Mouse (Mus musculus) embryo, embryonic 11 days (tissue): Measurements from ENCODE around the gene Wnt3.
A peak's percentile ranks its signal among the peaks of the same experiment; 100 is the strongest.
"Not testable (repeated sequence)": the region's sequence is repeated elsewhere in the genome, so short reads cannot be mapped to it uniquely, and the experiment has no call there.

ENCODE experiments used
- DNase-seq: peaks from one replicate; pipeline ENCODE4 v3.0.0-alpha.2; 2015

Wnt3 gene

DNA sequence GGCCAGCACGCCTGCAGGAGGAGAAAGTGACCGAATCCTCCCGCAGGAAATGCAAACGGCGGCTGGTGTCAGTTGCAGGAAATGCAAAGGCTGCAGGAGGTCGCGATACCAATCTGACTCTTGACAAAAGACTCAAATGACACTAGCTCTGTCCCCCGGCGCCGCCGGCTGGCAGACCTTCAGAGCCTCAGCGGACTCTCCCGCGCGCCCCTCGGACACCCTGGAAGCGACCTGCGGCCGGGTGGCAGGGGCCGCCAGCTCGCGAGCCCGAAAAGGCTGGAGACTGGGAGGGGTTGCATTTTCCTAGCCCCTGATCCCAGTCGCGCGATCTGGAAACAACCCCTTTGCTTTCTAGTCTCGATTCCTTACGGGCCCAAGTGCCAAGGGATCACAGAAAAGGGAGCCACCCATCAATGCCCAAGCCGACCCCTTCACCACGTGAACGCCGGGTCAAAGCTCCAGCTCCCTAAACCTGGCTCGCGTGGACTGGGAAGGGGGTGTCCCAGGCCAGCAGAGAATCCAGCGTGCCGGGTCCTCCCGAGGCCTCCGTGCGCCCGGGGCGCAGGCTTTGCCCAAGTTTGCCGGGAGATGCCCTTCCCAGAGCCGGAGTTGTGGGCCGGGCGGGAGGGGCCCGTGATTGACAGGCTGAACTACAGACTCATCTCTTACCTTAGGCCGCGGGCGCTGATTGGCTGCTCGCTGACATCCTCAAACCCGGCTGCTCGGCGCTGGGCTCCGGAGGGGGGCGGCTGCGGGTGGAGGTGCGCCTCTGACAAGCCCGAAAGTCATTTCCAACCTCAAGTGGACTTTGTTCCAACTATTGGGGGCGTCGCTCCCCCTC is at the start of gene Wnt3:
Gene Wnt3 (plus strand): TSS at position 764 of the 841 bp plus-strand sequence.
- DNase-seq, result peak; percentile 70

DNA sequence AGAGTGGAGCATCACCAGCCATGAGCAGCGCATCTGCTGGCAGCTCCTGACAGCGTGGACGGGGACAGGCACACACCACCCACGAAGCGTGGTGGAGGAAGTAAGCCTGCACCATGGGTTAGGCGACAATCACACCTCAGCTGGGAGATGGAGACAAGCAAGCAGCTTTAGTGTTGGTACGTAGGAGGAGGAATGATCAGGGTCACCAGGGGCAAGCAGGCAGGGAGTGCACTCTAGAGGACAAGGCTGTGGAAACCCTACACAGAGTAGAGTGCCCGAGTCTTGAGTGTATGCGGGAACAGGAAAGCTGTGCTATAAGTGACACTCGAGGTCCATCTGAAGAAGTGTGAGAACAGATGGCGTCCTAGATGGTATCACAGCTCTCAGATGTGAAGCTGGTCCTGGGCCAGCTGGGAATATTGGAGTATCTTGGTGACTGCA is 49.6 kb upstream of the Wnt3 start:
- DNase-seq, result no peak

DNA sequence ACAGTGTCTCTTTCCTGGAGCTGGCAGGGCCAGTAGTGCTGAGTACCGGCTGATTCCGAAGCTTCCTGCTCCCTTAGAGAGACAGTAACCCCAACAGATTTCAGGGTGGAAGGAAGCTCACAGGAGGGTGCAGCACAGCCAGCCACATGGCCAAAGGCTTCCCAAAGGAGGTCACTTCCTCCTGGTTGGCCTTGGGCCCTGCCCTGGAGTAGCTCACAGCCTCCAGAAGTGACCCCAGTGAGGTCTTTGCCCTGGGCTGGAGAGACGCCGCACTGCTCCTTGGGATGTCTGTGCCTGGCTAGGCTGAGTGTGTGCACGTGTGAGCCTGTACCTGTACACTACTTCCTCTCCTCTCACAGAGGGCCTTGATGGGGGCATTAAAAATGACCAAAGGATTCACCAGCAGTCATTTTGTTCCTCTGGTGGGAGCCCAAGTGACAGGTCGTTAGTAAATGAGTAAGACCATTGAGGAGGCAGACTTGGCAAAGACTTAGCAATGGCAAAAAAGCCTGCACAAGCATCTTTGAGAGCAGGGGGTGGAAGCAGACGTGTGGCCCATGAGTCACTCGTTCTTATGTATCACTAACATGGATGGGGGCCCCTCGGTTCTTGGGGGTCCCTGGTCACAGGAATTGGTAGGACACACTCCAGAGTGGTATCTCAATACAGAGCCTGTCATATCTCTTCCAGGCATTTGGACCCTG is 44.5 kb upstream of the Wnt3 start:
- DNase-seq, result no peak

DNA sequence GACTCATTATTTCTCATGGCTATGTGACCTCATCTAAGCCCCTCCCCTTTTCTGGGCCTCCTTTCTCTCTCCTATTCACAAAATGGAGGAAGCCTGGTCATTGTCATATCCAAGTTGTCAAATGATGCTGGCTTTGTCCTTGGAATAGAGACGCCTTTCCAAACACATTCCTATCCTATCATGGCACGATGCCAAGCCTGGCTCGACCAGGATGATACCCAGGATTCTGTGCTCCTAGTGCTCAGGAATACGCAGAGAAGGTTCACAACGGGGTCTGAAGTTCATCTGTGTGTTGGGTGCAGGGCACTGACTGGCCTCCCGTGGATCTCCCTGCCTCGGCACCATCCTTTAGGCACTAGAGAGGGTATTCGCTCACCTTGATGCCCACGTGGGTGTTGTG is 42.4 kb upstream of the Wnt3 start:
- DNase-seq, result no peak

DNA sequence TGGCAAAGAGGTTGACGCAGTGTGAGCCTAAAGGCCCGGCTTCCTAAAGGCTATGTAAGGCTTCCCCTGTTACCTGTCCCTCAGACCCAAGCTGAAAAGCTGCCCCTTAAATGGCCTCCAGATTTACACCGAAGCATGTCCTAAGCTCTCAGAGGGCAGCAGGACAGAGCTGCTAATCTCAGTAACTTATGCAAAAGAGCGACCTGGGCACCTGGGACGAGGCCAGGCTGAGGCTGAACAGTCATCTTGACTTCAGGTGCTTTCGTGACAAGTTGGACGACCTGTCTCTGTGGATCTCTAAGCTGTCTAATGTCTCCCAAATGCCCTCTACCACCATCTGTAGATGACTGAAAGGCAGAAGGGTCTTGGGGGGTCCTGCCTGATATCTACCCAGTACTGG is 41.6 kb upstream of the Wnt3 start:
- DNase-seq, result no peak

DNA sequence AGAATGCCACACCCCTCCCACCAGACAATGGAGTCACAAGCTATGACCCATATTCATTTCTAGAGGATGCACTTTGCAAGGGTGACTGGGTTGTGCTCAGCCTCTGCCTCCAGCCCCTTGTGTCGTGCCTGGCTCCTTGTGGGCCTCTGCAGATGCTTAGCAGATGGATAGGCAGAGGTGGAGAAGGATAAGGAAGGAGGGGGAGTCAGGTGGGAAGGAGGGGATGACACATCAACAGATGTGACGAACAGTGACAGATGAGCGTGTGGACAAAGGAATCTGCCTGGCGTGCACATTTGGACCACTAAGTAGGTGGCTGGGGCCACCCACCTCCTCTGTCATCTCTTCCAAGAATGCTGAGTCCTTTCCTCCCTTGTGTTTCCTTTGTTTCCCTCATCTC is 40.9 kb upstream of the Wnt3 start:
- no peak for DNase-seq

DNA sequence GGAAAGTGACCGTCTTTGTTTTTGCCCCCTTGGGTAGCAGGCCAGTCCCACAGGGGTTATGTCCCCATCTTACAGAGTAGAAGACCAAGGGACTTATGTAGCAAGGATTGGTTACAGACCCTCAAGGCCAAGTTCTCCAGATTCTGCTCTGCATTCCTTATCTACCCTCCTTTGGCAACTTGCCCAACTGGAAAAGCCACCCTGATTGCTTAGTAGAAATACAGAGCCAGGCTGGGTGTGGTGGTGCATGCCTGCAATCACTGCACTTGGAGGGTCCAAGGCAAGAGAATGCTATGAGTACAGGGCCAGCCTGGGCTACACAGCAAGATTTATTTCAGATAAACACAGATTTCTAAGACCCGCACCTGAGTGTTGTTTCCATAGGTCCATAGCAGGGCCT is 40.0 kb upstream of the Wnt3 start:
- DNase-seq, result no peak

DNA sequence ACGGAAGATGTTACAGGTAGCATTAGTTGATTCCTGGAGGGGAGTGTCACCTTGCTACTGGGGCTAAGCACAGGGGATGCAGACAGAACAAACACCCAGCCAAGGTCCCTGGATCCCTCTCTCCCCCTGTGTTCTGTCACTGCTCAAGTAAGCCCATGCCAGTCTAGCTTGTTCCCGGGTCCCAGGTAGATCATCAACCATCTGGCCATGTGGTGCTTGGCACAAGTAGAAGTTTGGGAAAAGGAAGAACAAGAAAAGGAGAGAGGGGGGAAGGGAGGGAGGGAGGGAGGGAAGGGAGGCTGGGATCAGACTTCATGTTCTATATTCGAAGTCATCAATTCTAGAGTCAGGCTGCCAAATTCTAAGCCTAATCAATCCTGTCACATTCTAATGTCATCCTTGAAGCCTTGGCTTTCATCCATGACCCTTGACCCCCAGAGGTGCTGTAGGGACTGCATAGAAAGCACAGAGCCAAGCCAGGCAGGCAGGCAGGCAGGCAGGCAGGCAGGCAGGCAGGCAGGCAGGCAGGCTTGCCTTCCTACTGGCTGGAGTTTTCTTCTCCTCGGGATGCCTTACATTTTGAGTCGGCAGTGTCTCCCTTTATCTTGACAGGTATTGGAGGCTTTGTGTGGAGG is 39.4 kb upstream of the Wnt3 start:
- DNase-seq, result no peak

DNA sequence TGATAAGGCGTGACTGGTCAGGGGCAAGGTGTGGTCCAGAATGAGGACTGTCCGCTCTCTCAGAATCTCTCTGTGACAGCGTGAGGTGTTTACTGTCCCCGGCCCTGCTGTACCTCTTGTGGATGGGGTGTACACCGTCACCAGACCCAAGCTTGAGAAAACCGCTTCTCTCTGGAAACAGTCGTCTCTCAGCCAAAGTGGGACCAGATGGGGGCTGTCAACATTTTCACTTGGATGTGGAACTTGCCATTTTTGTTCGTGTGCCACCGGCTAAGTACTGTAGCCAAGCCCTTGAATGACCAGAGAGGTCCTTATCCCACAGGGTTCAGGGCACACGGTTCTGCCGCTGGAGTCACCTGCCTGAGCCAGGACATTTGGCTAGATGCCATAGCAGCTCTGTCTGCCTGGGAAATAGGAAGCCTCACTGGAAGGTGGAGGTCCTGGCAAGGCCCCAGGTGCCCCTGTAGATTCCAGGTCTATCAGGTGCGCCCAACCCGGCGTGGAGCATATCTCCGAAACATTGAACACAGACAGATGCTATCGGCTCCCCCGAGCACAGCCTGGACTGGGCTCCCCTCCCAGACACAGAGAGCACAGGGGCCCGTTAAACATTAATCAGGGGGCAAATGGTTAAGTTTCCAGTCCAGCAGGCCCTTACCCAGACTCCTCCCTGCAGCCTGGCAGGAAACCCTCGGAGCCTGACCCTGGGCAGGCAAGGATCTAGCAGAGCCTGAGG is 38.7 kb upstream of the Wnt3 start:
- DNase-seq, result no peak

DNA sequence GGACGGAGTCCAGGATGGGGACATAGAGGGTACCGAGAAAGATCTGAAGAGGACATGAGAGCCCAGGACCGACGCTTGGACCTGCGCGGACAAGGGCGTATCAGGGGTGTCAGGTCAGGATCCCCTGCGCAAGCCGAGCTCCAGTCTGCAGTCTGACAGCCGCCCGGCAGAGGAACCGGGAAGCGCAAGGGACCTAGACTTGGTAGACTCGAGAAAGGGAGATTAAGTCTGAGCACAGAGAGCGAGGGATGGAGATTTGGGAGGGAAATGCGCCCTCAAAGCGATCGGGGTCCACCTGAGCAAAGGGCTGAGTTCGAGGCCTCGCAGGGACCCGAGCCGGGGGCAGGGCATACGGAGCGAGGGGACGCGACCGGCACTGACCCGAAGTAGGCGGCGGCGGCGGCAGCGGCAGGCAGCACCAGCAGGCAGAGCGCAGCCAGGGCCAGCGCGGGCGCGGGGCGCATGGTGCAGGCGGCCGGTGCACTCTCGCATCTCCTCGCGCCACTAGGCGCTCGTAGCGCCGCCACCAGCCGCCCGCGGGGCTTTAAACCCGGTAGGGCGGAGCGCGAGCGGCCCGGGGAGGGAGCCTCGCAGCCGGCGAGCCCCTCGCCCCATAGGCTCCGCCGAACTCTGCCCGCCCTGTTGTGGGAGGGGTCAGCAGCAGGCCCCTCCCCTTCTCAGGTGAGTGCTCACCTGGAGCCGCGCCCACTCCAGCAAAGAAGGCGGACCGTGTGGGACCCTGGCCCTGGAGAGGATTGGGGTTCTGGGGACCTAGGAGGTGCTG is 24.5 kb upstream of the Wnt3 start, which contains the start of gene Wnt9b:
Gene Wnt9b (minus strand): TSS at position 516 of the 784 bp plus-strand sequence.
- DNase-seq, result peak; percentile 78

DNA sequence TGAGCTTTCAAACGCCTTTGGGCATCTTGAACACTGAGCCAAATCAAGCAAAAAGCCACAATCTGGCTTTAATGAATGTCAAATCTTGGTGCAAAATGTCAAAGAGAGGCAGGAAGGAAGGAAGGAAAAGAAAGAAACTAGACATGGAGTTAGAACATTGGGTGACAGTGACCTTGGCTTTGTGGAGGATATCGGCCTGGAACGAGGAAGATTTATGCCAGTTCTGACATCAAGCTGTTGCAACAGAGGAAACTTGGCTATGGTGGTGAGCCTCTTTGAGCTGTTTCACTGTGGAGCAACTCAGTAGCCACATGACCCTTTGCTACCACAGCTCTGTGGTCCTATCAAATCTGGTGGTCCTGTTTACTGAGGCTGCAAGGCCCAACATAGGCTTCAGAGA is 23.3 kb upstream of the Wnt3 start:
- no peak for DNase-seq

DNA sequence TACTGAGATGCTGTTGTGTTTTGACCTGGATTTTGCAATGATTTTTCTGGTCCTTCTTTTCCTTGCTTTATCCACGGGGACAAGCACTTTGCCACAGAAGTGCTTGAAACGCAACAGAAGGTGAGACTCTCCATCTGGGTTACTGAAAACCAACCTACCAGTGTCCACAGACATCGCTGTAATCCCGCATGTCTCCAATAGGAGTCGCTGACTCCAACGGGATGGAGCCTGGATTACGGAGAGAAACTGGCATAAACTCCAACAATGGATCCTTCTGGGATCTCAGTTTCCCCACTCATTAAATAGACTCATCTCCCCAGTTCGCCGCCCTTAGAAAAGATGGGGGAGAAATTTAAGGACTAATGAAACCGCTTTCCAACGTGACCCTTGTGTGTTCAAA is 15.9 kb upstream of the Wnt3 start:
- DNase-seq, result peak; percentile 32

DNA sequence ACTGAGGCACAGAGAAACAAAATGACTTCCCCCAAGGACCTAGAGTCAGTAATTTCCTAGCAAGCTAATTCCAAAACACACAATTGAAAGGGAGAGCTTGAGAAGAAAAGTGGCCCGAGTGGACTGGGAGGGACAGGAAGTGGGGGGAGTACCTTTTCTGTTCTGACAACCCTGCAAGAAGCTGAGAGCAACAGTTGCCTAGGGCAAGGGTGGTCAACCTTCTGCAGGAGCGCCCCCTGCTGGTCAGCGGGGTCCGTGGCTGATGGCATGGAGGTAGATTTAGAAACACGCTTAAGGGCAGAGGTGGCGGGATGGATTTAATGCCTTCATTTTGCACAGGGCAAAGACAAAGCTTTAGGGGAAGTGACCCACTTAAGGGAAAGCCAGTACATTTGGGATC is 15.2 kb upstream of the Wnt3 start:
- DNase-seq, result peak; percentile 73

DNA sequence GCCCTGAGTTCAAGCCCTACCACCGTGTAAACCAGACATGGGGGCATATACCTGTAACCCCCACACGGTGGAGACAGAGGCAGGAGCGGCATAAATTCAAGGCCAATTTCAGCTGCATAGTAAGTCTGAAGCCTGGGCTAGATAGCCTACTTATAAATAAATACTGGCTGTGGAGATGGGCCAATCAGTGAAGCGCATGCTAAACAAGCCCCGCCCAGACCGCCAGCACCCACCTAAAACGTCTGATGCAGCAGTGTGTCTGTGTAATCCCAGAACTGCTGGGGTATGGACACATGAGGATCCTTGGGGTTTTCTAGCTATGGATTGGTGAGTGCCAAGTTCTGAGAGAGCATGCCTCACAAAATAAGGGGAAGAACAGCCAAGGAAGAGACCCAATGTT is 13.8 kb upstream of the Wnt3 start:
- DNase-seq, result no peak

DNA sequence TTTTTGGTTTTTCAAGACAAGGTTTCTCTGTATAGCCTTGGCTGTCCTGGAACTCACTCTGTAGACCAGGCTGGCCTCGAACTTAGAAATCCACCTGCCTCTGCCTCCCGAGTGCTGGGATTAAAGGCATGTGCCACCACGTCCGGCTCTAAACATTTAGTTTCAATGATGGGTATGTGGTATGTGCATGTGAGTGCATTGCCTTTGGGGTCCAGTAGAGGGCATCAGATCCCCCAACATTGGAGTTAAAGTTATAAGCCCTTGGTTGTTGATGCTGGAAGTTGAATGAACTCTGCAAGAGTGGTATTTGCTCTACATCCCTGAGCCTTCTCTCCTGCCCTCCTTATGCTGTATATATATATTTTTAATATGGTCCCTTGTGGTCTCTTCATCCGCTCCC is 13.1 kb upstream of the Wnt3 start:
- not testable (repeated sequence) for DNase-seq

DNA sequence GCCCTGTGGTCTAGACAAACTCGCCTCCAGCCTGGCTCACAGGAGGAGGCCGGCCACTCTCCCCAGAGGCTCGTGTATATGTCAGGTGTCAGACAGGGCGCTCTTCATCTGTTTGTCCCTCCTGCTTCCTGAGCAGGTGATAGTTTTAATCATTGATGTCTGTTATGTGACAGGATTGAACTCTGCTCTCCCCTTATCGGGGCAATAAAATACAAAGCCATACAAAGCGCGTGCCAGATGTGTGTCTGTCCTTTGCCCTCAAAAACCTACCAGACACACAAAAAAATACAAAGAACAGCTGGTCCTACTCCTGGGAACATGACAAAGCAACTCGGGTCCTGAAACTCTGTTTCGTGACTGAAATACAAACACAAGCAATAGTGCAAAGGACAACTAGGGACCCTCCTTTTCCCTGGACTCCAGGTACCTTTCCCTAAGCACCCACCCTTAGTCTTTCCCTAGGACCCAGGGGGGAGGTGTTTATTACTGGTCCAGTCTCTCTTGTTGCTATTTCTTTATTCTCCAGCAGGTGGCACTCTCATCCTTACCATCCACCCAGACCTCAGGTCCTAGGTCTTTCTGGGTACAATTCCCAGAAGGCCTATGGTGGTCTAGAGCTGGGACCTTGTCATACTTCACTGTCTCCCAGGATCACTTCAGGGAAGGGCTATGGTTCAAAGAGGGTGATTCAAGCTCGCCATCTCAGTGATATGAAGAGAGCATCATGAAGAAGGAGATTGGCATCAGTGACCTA is 10.4 kb upstream of the Wnt3 start:
- peak; percentile 77 for DNase-seq

DNA sequence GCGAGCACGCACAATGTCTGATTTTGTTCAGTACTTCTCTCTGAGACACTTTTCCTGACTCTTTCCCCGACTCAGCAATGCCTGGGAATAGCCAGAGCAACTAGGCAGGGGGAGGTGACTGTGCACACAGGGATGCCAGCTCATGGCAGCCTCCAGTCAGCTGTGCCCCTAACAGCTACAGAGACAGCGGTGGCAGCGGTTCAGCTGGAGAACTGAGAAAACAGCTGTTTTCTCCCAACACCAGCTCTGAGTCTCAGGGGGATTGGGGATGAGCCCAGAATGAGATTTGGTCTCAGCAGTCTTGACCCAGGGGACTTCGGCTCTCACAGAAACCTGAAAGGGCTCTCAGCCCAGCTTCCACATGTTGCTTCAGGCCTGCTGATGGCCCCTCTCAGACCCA is 9.3 kb upstream of the Wnt3 start:
- DNase-seq, result no peak

DNA sequence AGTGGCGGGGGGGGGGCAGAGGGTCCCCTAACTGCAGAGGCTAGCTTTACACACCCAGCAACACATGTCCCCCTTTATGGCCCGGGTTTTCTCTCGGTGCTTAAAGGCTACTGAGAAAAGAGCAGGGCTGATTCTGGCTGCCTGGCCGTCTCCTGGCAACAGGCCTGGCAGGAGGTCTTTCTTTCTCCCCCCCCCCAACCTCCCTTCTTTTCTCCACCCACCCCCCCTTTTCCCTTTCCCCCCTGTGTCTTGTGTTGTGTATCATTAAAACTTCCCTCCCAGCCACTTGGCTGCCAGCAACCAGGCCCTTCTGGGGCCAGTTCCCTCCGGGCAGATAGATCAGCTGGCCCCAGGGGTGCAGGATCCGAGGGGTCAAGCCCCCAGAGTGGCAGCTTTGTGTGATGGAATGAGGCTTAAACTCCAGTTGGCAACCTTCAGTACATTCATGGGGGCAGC is 8.4 kb upstream of the Wnt3 start:
- peak; percentile 67 for DNase-seq

DNA sequence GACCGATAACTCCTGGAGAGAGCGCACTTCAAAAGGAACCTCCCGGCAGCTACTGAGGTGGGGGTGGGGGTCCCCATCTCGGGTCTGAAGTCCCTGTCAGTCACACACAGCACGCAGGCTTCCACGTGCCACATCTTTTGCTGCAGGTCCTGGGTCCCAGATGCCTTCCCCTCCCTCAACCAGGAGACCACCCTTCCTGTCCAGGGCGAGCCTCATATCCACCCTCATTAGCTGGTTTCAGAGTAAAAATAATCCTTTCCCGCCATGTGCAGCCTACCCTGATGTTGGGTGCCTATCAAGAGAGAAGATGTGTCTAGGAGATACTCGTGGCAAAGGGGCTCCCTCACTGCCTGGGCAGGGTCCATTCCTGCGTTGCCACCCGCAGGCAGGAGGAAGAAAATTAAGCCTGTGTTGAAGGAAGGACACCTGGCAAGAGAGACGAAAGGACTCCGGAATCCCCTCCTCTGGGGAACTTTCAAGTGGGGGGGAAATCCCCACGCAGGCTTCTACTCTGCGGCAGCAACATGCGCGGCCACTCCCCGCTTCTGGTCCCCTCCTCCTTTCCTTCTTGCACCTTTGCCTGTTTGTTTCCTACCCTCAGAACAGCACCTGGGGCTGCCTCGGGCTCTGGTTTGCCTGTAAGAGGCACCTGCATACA is 2.7 kb upstream of the Wnt3 start:
- DNase-seq, result no peak

DNA sequence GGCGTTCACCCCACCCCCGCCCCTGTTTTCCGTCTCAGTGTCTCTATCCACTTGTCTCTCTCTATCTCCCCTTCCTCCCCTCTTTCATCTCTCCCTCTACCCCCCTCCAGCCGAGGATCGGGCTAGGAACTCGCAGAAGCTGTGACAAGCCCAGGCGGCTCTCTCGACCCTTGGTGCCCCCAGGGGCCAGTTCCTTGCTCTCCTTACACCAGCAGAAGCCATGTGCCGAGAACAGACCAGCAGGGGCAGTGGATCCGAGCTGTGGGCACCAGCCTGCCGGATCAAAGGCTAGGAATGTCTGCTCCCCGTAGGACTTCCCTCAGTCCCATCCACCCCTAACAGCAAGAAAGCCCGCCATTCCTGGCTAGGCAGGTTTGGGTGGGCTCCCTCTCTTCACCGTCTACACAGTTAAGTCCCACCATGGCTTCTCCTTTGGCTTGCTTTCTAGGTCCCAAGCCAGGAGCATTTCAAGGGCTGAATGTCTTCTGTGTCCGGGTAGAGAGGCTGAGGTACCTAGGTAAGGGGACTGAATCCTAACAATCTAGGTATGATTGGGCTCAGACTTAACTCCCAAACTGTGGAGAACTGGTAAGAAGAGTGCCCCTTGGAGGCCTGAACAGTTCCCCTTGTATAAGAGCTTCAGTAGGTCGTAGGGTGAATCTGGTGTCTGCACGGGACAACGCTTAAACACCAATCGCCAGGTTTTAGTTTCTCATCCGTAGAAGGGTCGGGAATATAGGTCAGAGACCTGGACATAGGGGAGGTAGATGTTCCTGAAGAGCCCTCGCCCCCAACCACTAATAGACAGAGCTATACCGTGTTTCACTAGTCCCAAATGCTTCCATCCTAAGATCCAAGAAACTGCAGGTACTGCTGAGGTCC is 1.2 kb upstream of the Wnt3 start:
- DNase-seq, result peak; percentile 53
